Mouse (Mus musculus): ENCODE data around the gene Grid1.

DNA sequence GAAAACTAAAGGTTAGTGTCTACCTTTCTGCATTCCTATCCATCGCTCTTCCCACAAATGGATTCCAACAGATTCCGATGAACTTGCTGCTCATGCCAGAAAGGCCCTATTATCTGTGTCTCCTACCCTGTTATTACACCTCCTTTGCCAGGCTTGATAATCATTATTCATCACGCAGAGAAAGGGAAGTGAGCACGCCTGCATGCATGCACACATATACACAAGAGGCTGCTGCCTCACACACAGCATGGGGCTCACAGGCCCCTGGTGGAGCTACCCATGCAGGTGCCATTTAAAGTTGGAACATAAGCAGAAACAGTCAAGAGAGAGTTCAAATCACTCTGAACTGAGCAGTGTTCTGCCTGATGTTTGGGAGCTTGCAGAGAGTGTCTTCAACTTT, 450.4 kb downstream of the Grid1 start:
- TF ChIP-seq CTCF (IDR thresholded peaks at IDR 0.05; ENCODE audit: low read depth, low read length) (no peak), POLR2A (IDR thresholded peaks at IDR 0.05; ENCODE audit: extremely low read depth, insufficient read depth, low read length) (no peak)
